Comparison of ENCODE assay signal across 8 mouse cellular contexts in the genomic region with DNA sequence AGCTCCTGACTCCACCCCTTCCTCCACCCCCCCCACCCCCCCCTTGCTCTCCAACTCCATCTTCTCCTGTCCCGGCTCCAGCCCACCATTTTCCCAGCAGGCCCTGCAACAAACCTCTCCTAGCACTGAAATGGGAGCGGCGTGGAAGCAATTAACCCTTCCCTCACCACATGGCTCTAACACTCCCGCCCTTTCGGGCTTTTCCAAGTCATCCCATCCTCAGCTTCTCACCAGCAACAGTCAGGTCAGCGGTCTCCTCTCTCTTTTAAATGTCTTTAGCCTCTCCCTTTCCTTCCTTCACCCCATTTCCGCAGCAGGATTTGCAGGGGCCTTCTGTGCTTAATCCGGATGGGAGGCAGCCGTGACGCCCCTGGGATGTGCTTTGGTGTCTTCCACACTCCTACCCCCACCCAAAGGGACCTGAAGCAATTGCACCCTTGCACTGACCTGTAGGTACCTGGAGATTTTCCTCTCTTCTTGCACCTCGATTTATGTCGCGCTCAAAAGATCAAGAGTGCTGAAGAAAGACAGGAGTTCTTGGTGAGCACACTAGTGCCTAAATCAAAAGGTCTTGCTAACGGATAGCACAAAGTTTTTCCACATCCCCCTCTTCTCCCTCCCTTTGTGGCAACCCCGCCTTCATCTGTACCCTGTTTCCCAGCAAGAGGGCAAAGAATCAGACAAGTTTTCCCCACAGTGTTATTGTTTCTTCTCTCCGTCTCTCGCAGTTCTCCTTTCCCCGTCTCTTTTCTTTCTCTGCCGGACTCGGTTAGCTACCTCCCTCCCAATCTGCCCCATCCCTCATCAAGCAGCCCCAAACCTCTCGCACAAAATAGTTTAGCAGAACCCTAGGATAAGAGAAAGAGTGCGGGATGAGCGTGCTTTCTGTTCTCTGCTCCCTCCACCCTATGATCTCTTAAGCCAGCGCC. TPM values are rescaled to one million over a fixed set of nuclear protein-coding genes. Genes with fewer than 3 reads are reported as not detected.
DNase-seq lines count a peak whose midpoint lies in the region; ATAC-seq and TF ChIP-seq lines count a peak whose summit lies in the region.

No protein-coding gene starts in this region.

- H3K27ac ChIP-seq in spleen, adult 2 months (ENCODE audit: insufficient read depth, low read length): 0 out of 2 replicates have a peak overlapping the region, but pooled peaks have one; percentile 8
- H3K27ac ChIP-seq in intestine, embryonic 14.5 days (ENCODE audit: low read depth): peak overlapping the region; percentile 91

- WGBS in spleen, adult 2 months: 31% methylated on average over 24 of the region's 24 CpGs
- 15% methylated on average over 24 of the region's 24 CpGs for WGBS in intestine, embryonic 14.5 days

- peak; percentile 70 for ATAC-seq in intestine, embryonic 14.5 days (replicated peaks; ENCODE audit: low FRiP score, low TSS enrichment, low read depth)

- no peaks in the 10 kb centered on the region for H3K36me3 ChIP-seq in spleen, adult 2 months (ENCODE audit: control insufficient read depth, insufficient read depth, low read length)
- H3K36me3 ChIP-seq in intestine, embryonic 14.5 days (ENCODE audit: control insufficient read depth, insufficient read depth, low read length): no peaks in the 10 kb centered on the region

- H3K4me1 ChIP-seq in spleen, adult 2 months (ENCODE audit: control insufficient read depth, insufficient read depth, insufficient read length): no peaks in the 10 kb centered on the region
- no peaks in the 10 kb centered on the region for H3K4me1 ChIP-seq in intestine, embryonic 14.5 days (replicated peaks; ENCODE audit: control insufficient read depth, insufficient read depth, low read length)

- no peaks in the 10 kb centered on the region for H3K9me3 ChIP-seq in intestine, embryonic 14.5 days (ENCODE audit: control insufficient read depth, low read length)

- H3K27me3 ChIP-seq in spleen, adult 2 months (ENCODE audit: control insufficient read depth, insufficient read depth, low read length): no peaks in the 10 kb centered on the region
- no peaks in the 10 kb centered on the region for H3K27me3 ChIP-seq in intestine, embryonic 14.5 days (replicated peaks; ENCODE audit: control insufficient read depth, insufficient read depth, low read length)

- TF ChIP-seq CTCF in spleen, adult 2 months (IDR thresholded peaks at IDR 0.05; ENCODE audit: extremely low read depth, insufficient read depth, insufficient read length, insufficient replicate concordance): no peak

- peak overlapping the region; percentile 73 for H3K9ac ChIP-seq in intestine, embryonic 14.5 days (ENCODE audit: low read length)

- TF ChIP-seq POLR2A in spleen, adult 2 months (IDR thresholded peaks at IDR 0.05; ENCODE audit: low read depth, low read length): no peak

- H3K4me3 ChIP-seq in spleen, adult 2 months (ENCODE audit: extremely low read depth, insufficient read depth, insufficient read length): peak overlapping the region; percentile 52
- H3K4me3 ChIP-seq in intestine, embryonic 14.5 days (ENCODE audit: low read depth, low read length): peak overlapping the region; percentile 63

- peak overlapping the region; percentile 55 for H3K4me2 ChIP-seq in intestine, embryonic 14.5 days (ENCODE audit: low read length)

- DNase-seq in spleen, adult 2 months (ENCODE audit: low read depth in 1 of 2, low spot score in 2 of 2): no peak
- DNase-seq in spleen, postnatal 14 days (ENCODE audit: low spot score in 2 of 2): no peak
- DNase-seq in embryo, embryonic 11 days: peak; percentile 79
- DNase-seq in gastrocnemius, postnatal 10 days: peak; percentile 22
- DNase-seq in intestine, embryonic 14.5 days (ENCODE audit: low spot score): peak; percentile 77
- peak; percentile 8 to 35 for DNase-seq in left cerebral cortex, adult 8-10 months (ENCODE audit: low spot score in 2 of 2)
- DNase-seq in lung, postnatal 4 days: peak; percentile 68 to 83
- peak; percentile 44 for DNase-seq in right cerebral cortex, postnatal 14 days

RNA-seq across cellular contexts. Expression of gene Tceal8, which starts 0.7 kb away (rescaled TPM):
- 0.92 and 0.95 TPM in 2 replicates for polyA plus RNA-seq in spleen, adult 2 months (2012; rRNA removed)
- 10 to 100 TPM; 48.0 to 55.1 TPM for total RNA-seq in gastrocnemius, postnatal 10 days (2021)
- 199 and 214 TPM in 2 replicates for polyA plus RNA-seq in intestine, embryonic 14.5 days (2014; fragmentation: Nextera tagmentation; extraction: Ambion mirVana)
- 10 to 100 TPM; 32.4 to 42.8 (median 35.4) TPM for total RNA-seq in left cerebral cortex, adult 8-10 months (2022)

RNA-seq across cellular contexts. Expression of gene Tceal5, which starts 32.2 kb away (rescaled TPM):
- not detected in 2 replicates for polyA plus RNA-seq in spleen, adult 2 months (2012; rRNA removed)
- total RNA-seq in gastrocnemius, postnatal 10 days (2021): 10 to 100 TPM; 74.3 to 87.3 TPM
- polyA plus RNA-seq in intestine, embryonic 14.5 days (2014; fragmentation: Nextera tagmentation; extraction: Ambion mirVana): 1.2 and 1.8 TPM in 2 replicates
- total RNA-seq in left cerebral cortex, adult 8-10 months (2022): 100 to 1,000 TPM in 3 of 4 experiments, 10 to 100 TPM in 1; 80.8 to 132 (median 117) TPM

RNA-seq across cellular contexts. Expression of gene Bex4, which starts 32.7 kb away (rescaled TPM):
- polyA plus RNA-seq in spleen, adult 2 months (2012; rRNA removed): 0.96 and 1.1 TPM in 2 replicates
- total RNA-seq in gastrocnemius, postnatal 10 days (2021): not detected
- polyA plus RNA-seq in intestine, embryonic 14.5 days (2014; fragmentation: Nextera tagmentation; extraction: Ambion mirVana): 190 and 192 TPM in 2 replicates
- total RNA-seq in left cerebral cortex, adult 8-10 months (2022): 10 to 100 TPM; 21.2 to 23.0 (median 21.5) TPM

RNA-seq across cellular contexts. Expression of gene Tceal7, which starts 43.1 kb away (rescaled TPM):
- polyA plus RNA-seq in spleen, adult 2 months (2012; rRNA removed): not detected in 2 replicates
- total RNA-seq in gastrocnemius, postnatal 10 days (2021): 100 to 1,000 TPM; 539 to 771 TPM
- 0.31 and 0.49 TPM in 2 replicates for polyA plus RNA-seq in intestine, embryonic 14.5 days (2014; fragmentation: Nextera tagmentation; extraction: Ambion mirVana)
- total RNA-seq in left cerebral cortex, adult 8-10 months (2022): 1 to 10 TPM; 1.6 to 2.9 (median 2.2) TPM

RNA-seq across cellular contexts. Expression of gene Bex1, which starts 43.9 kb away (rescaled TPM):
- 0.20 TPM in 1 of 2 replicates, not detected in the other for polyA plus RNA-seq in spleen, adult 2 months (2012; rRNA removed)
- total RNA-seq in gastrocnemius, postnatal 10 days (2021): 10 to 100 TPM; 27.7 to 29.1 TPM
- polyA plus RNA-seq in intestine, embryonic 14.5 days (2014; fragmentation: Nextera tagmentation; extraction: Ambion mirVana): 206 and 236 TPM in 2 replicates
- 100 to 1,000 TPM in 2 of 4 experiments, 10 to 100 TPM in 2; 96.6 to 118 (median 102) TPM for total RNA-seq in left cerebral cortex, adult 8-10 months (2022)

Comparison
In these comparisons a context has a peak if more than half of its experiments do, and no peak if none do; other contexts are left out.
1. DNase-seq: peak in embryo, embryonic 11 days (single experiment), gastrocnemius, postnatal 10 days (single experiment), intestine, embryonic 14.5 days (single experiment), left cerebral cortex, adult 8-10 months (2 of 2), lung, postnatal 4 days (2 of 2) and right cerebral cortex, postnatal 14 days (single experiment); none in spleen, adult 2 months (0 of 2) and spleen, postnatal 14 days (0 of 2).
2. RNA of gene Bex4, which starts 32.7 kb away (total RNA-seq): 21.2 to 23.0 TPM in left cerebral cortex, adult 8-10 months; not detected in gastrocnemius, postnatal 10 days; every median in the first group is over 10 times any median in the second.